Mouse (Mus musculus) lung, postnatal 0 days (tissue): ENCODE measurements around the gene Nkx2-3.

Source experiments
- CTCF ChIP-seq: IDR thresholded peaks from 2 replicates; pipeline ENCODE4 v1.5.1; 2016; ENCODE audit warnings: antibody characterized with exemption, mild to moderate bottlenecking
- EP300 ChIP-seq: IDR thresholded peaks from 2 replicates; pipeline ENCODE4 v1.6.1; 2016; ENCODE audit warnings: antibody characterized with exemption, mild to moderate bottlenecking, control low read depth

DNA sequence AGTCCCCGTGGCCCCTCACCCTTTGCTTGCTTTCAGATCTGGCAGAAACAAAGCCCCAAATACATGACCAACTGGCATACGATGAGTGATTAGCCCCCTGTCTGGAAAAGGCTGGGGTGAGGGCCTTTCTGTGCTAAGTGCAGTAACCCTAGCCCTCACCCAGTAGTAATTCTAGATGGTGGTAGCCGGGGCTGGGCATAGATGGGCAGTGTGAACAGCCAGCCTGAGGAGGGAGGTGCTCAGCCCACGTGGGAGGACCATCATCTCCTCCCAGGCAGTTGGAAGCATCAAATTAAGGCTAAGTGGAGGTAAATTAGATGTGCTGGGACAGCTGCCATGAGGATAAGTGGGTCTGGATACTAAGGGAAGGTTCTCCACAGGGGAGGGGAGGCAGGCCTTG lies 17.0 kb downstream of the Nkx2-3 start:
- no peak for TF ChIP-seq CTCF
- no peak for TF ChIP-seq EP300
